Mouse (Mus musculus) brain, embryonic 14.5 days (tissue): Measurements from ENCODE around the gene E2f7.

Source experiments
- CTCF ChIP-seq: fragments of 200-500 bp; IDR thresholded peaks from 2 replicates; pipeline ENCODE4 v1.5.1; 2012; ENCODE audit warnings: inconsistent platforms, mild to moderate bottlenecking, moderate library complexity, borderline replicate concordance; ENCODE audit not compliant: insufficient read depth, insufficient read length; ENCODE audit errors: extremely low read depth
- POLR2A ChIP-seq: fragments of 200-500 bp; IDR thresholded peaks from 2 replicates; pipeline ENCODE4 v1.6.1; 2012; ENCODE audit warnings: mild to moderate bottlenecking, inconsistent platforms, borderline replicate concordance; ENCODE audit not compliant: poor library complexity, insufficient read depth, insufficient read length, severe bottlenecking; ENCODE audit errors: extremely low read depth

- TF ChIP-seq POLR2A (no peak), CTCF (no peak)
Observed at GRCm38 (mm10) chr10:110743701-110744100, 1.5 kb upstream of the E2f7 start.
